Mouse (Mus musculus): ENCODE measurements around the gene Dppa3. TPM values are rescaled to one million over a fixed set of nuclear protein-coding genes. Genes with fewer than 3 reads are reported as not detected.
"Not testable (repeated sequence)": the region's sequence is repeated elsewhere in the genome, so short reads cannot be mapped to it uniquely, and the experiment has no call there.

Dppa3 gene
- polyA plus RNA-seq, 1 experiment from 2014 or later: not detected

- Histone ChIP-seq H3K4me3 (no peak overlapping the region), H3K27me3 (ENCODE audit: poor library complexity, severe bottlenecking) (peaks cover 15% of the 10 kb centered on the region), H3K27ac (no peak overlapping the region), H3K4me1 (no peaks in the 10 kb centered on the region), H3K36me3 (replicated peaks) (no peaks in the 10 kb centered on the region), H3K9me3 (no peaks in the 10 kb centered on the region)
- no peak for DNase-seq (ENCODE audit: extremely low spot score, low spot score)
- WGBS: 57% methylated on average over 5 of the region's 5 CpGs
Measured at GRCm38 (mm10) chr6:122624480-122624879, 1.7 kb upstream of the Dppa3 start.

DNA sequence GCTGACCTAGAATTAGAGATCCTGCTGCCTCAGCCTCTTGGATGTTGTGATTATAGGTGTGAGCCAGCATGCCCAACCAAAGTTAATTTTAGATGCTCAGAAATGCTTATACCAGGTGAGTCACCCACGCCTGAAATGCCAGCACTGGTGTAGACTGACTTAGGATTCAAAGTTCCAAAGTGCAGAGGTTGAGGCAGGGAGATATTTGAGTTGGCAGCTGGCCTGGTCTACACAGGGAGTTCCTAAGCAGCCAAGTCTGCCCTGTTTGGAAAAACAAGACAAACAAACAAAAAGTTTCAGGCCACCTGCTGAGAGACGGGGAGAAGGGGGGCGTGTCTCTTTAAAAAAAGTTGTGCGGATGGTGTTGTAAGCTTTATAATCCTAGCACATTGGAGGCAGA, 1.1 kb upstream of the Dppa3 start:
- Histone ChIP-seq H3K36me3 (replicated peaks) (no peaks in the 10 kb centered on the region), H3K9me3 (no peaks in the 10 kb centered on the region), H3K27me3 (ENCODE audit: poor library complexity, severe bottlenecking) (peaks cover 15% of the 10 kb centered on the region), H3K27ac (no peak overlapping the region), H3K4me1 (no peaks in the 10 kb centered on the region), H3K4me3 (no peak overlapping the region)
- WGBS: 84% methylated on average over 4 of the region's 4 CpGs
- DNase-seq (ENCODE audit: extremely low spot score, low spot score): no peak

GRCm38 (mm10) chr6:122627469-122628108, 1.4 kb downstream of the Dppa3 start:
- Histone ChIP-seq H3K27ac (no peak overlapping the region), H3K4me3 (peak overlapping the region; percentile 12; the same call in 1 of the 2 replicates), H3K27me3 (ENCODE audit: poor library complexity, severe bottlenecking) (peaks cover 15% of the 10 kb centered on the region), H3K4me1 (no peaks in the 10 kb centered on the region), H3K9me3 (no peaks in the 10 kb centered on the region), H3K36me3 (replicated peaks) (no peaks in the 10 kb centered on the region)
- 52% methylated on average over 20 of the region's 20 CpGs for WGBS
- DNase-seq (ENCODE audit: extremely low spot score, low spot score): no peak

- no peak for DNase-seq (ENCODE audit: extremely low spot score, low spot score)
- H3K4me1 ChIP-seq: no peaks in the 10 kb centered on the region
- H3K27me3 ChIP-seq (ENCODE audit: poor library complexity, severe bottlenecking): peaks cover 6% of the 10 kb centered on the region
- H3K36me3 ChIP-seq (replicated peaks): no peaks in the 10 kb centered on the region
- 62% methylated on average over 9 of the region's 9 CpGs for WGBS
- H3K4me3 ChIP-seq: no peak overlapping the region
- no peaks in the 10 kb centered on the region for H3K9me3 ChIP-seq
- H3K27ac ChIP-seq: no peak overlapping the region
Measured at GRCm38 (mm10) chr6:122633411-122633810, 7.2 kb downstream of the Dppa3 start.

DNA sequence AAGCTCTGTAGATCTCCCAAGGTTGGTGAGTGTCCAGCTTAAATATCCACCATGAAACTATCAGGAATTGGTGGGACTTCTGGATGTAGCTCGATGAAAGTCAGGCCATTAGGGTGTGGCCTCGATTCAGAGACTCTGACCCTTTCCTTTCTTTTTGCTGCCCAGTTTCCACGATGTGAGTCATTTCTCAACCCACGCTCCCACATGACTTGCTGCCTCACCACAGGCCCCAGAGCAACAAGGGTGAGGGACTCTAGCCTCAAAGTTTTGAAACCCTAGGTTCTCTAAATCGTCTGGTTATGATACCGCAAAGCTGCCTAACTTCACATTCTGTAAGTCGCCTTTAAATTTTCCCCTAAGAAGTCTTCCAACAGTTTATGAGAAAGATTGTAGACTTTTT, 9.1 kb downstream of the Dppa3 start:
- DNase-seq (ENCODE audit: extremely low spot score, low spot score): no peak
- Histone ChIP-seq H3K27me3 (ENCODE audit: poor library complexity, severe bottlenecking) (no peaks in the 10 kb centered on the region), H3K27ac (no peak overlapping the region), H3K36me3 (replicated peaks) (no peaks in the 10 kb centered on the region), H3K4me3 (no peak overlapping the region), H3K4me1 (no peaks in the 10 kb centered on the region), H3K9me3 (no peaks in the 10 kb centered on the region)
- WGBS: 91% methylated on average over 7 of the region's 7 CpGs

GRCm38 (mm10) chr6:122636666-122637065, 10.5 kb downstream of the Dppa3 start:
- Histone ChIP-seq H3K9me3 (no peaks in the 10 kb centered on the region), H3K4me1 (no peaks in the 10 kb centered on the region), H3K4me3 (no peak overlapping the region), H3K27me3 (ENCODE audit: poor library complexity, severe bottlenecking) (no peaks in the 10 kb centered on the region), H3K36me3 (replicated peaks) (no peaks in the 10 kb centered on the region), H3K27ac (no peak overlapping the region)
- no peak for DNase-seq (ENCODE audit: extremely low spot score, low spot score)
- 83% methylated on average over 3 of the region's 3 CpGs for WGBS

DNA sequence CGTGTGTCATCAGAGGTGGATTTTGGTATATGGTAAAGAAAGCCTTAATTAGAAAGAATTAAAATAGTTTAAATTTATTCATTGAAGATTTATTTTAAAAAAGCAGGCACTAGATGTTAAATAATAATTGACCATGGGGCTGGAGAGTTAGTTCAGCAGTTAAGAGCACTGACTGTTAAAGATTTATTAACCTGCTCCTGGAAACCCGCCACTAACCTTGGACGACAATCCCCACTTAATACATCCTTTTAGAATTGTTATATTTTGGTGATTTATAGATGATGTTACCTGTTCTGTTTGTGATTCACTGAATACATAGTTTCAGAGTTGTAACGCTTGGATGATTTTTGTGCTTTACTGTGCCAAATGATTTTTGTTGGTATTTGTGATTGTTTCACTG, 11.4 kb downstream of the Dppa3 start:
- H3K4me1 ChIP-seq; H3K27me3 ChIP-seq (ENCODE audit: poor library complexity, severe bottlenecking); H3K9me3 ChIP-seq; DNase-seq (ENCODE audit: extremely low spot score, low spot score); H3K27ac ChIP-seq; H3K4me3 ChIP-seq; H3K36me3 ChIP-seq (replicated peaks): not testable (repeated sequence)
- WGBS: 93% methylated on average over 4 of the region's 4 CpGs

GRCm38 (mm10) chr6:122644196-122644595, 18.0 kb downstream of the Dppa3 start:
- WGBS: 96% methylated on average over 21 of the region's 21 CpGs

DNA sequence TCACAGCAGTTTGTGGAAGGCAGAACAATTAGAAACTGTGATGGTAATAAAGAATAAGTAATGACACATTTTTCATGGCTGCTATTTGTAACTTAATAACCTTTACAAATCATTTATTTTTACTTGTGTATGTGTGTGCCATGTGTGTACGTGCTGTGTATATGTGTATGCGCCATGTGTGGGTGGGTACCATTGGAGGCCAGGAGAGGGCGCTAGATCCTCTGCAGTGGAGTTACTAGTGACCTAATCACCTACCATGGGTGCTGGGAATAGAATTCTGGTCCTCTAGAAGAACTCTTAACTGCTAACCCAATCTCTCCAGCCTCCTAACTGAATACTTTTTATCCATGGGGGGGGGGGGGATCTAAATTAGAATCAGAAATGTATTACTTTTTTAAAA, 23.7 kb downstream of the Dppa3 start:
- Histone ChIP-seq H3K4me1 (peaks cover 4% of the 10 kb centered on the region), H3K36me3 (replicated peaks) (no peaks in the 10 kb centered on the region), H3K9me3 (no peaks in the 10 kb centered on the region), H3K27me3 (ENCODE audit: poor library complexity, severe bottlenecking) (peaks cover 5% of the 10 kb centered on the region; the same call in 1 of the 2 replicates), H3K27ac (no peak overlapping the region), H3K4me3 (no peak overlapping the region)
- WGBS: 88% methylated on average over 3 of the region's 3 CpGs
- DNase-seq (ENCODE audit: extremely low spot score, low spot score): no peak

More at GRCm38 (mm10) chr6:122644196-122644595, 18.0 kb downstream of the Dppa3 start:
- H3K27ac ChIP-seq; H3K4me3 ChIP-seq; H3K36me3 ChIP-seq (replicated peaks); H3K9me3 ChIP-seq; DNase-seq (ENCODE audit: extremely low spot score, low spot score); H3K4me1 ChIP-seq; H3K27me3 ChIP-seq (ENCODE audit: poor library complexity, severe bottlenecking): not testable (repeated sequence)

GRCm38 (mm10) chr6:122650398-122650980, 24.3 kb downstream of the Dppa3 start:
- Histone ChIP-seq H3K27me3 (ENCODE audit: poor library complexity, severe bottlenecking) (peaks cover 5% of the 10 kb centered on the region; the same call in 1 of the 2 replicates), H3K4me1 (peaks cover 10% of the 10 kb centered on the region), H3K36me3 (replicated peaks) (no peaks in the 10 kb centered on the region), H3K27ac (no peak overlapping the region), H3K9me3 (no peaks in the 10 kb centered on the region), H3K4me3 (no peak overlapping the region)
- no peak for DNase-seq (ENCODE audit: extremely low spot score, low spot score)
- WGBS: 77% methylated on average over 5 of the region's 5 CpGs

GRCm38 (mm10) chr6:122654301-122654700, 28.1 kb downstream of the Dppa3 start:
- Histone ChIP-seq H3K9me3 (no peaks in the 10 kb centered on the region), H3K4me1 (peaks cover 13% of the 10 kb centered on the region), H3K4me3 (no peak overlapping the region), H3K36me3 (replicated peaks) (no peaks in the 10 kb centered on the region), H3K27me3 (ENCODE audit: poor library complexity, severe bottlenecking) (peaks cover 8% of the 10 kb centered on the region), H3K27ac (no peak overlapping the region)
- WGBS: 84% methylated on average over 6 of the region's 6 CpGs
- DNase-seq (ENCODE audit: extremely low spot score, low spot score): no peak

DNA sequence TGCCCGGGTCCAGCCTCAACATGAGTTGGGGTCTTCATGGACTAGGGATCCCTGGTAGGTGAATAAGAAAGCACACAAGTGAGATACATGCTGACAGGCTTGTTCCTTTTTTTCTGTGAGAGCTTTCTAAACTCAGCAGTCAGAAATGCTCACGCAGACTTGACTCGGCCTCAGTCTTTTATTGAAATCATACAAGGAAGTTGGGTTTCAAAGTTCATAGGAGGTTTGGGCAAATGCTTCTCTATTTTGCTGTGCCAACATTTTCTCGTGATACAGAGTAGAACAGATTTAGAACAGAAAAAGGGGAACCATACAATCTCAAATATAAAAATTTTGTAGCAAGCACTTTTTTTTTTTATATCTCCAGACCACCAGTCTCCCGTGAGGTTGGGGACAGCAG, 31.4 kb downstream of the Dppa3 start:
- Histone ChIP-seq H3K4me3 (no peak overlapping the region), H3K36me3 (replicated peaks) (no peaks in the 10 kb centered on the region), H3K27ac (no peak overlapping the region), H3K27me3 (ENCODE audit: poor library complexity, severe bottlenecking) (peaks cover 26% of the 10 kb centered on the region), H3K9me3 (no peaks in the 10 kb centered on the region), H3K4me1 (peaks cover 15% of the 10 kb centered on the region)
- WGBS: 87% methylated on average over 5 of the region's 5 CpGs
- no peak for DNase-seq (ENCODE audit: extremely low spot score, low spot score)

GRCm38 (mm10) chr6:122659567-122659966, 33.4 kb downstream of the Dppa3 start:
- DNase-seq (ENCODE audit: extremely low spot score, low spot score): no peak
- WGBS: 17% methylated on average over 7 of the region's 7 CpGs
- no peaks in the 10 kb centered on the region for H3K36me3 ChIP-seq (replicated peaks)
- peaks cover 27% of the 10 kb centered on the region for H3K4me1 ChIP-seq
- H3K9me3 ChIP-seq: no peaks in the 10 kb centered on the region
- no peak overlapping the region for H3K4me3 ChIP-seq
- H3K27me3 ChIP-seq (ENCODE audit: poor library complexity, severe bottlenecking): peaks cover 41% of the 10 kb centered on the region
- H3K27ac ChIP-seq: no peak overlapping the region

Measured in forebrain, embryonic 10.5 days (tissue).